In the genomic region with DNA sequence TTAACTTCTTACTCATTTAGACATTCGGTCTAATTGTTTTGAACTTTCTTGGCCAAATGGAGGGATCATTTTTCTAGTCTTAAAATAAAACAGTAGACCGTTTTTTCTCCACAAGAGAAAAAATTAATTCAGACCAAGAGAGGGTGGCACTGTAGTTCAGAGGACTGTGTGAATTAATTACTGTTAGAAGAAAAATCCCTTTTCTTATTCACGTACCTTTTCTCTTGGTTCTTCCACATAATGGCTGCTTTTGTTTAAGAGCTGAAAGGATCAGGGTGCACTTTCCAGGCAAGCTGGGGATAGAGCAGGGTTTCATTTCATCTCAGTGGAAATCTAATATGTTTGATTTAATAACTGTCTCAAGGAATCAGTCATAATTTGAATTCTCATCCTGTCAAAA, we compare ENCODE assay signal across 24 mouse cellular contexts.
"Had no signal": no experiment of that assay in that cellular context is flagged by ENCODE, and none has a peak within 500 bp of the region (broad histone marks: within the 10 kb centered on the region; RNA-seq: fewer than 3 reads in every experiment).

No protein-coding gene starts in this region.

- H3K27ac ChIP-seq: heart, adult 2 months; heart, embryonic 13.5 days; heart, embryonic 15.5 days; hindbrain, embryonic 13.5 days; hindbrain, embryonic 15.5 days; hindbrain, postnatal 0 days; layer of hippocampus, adult 2 months; limb, embryonic 13.5 days; limb, embryonic 15.5 days; liver, embryonic 12.5 days; liver, embryonic 14.5 days had no signal

- H3K4me3 ChIP-seq: heart, adult 2 months; heart, embryonic 13.5 days; heart, embryonic 15.5 days; hindbrain, embryonic 13.5 days; hindbrain, embryonic 15.5 days; layer of hippocampus, adult 2 months; limb, embryonic 13.5 days; limb, embryonic 15.5 days; liver, embryonic 12.5 days had no signal

- DNase-seq: gastrocnemius, postnatal 14 days; gastrocnemius, postnatal 36 days; heart, adult 11 months; heart, adult 2 months; heart, postnatal 14 days; heart, postnatal 36 days; kidney, adult 18-20 months; kidney, adult 8-10 months; kidney, postnatal 10 days; kidney, postnatal 25 days; kidney, postnatal 4 days; left cerebral cortex, postnatal 4 days had no signal

- ATAC-seq: hindbrain, postnatal 0 days; intestine, embryonic 16.5 days; liver, embryonic 12.5 days had no signal

- H3K4me2 ChIP-seq: heart, embryonic 11.5 days; heart, embryonic 13.5 days; heart, embryonic 15.5 days; hindbrain, embryonic 13.5 days; hindbrain, embryonic 15.5 days; limb, embryonic 13.5 days; limb, embryonic 15.5 days; liver, embryonic 12.5 days had no signal

- H3K9ac ChIP-seq: heart, embryonic 13.5 days; heart, embryonic 15.5 days; hindbrain, embryonic 13.5 days; hindbrain, embryonic 15.5 days; limb, embryonic 13.5 days; limb, embryonic 15.5 days; liver, embryonic 12.5 days; liver, embryonic 14.5 days had no signal

- H3K27me3 ChIP-seq: heart, embryonic 13.5 days; heart, embryonic 15.5 days; hindbrain, embryonic 13.5 days; hindbrain, embryonic 15.5 days; limb, embryonic 13.5 days; limb, embryonic 15.5 days; liver, embryonic 12.5 days had no signal

- H3K4me1 ChIP-seq: heart, embryonic 13.5 days; heart, embryonic 15.5 days; hindbrain, embryonic 13.5 days; hindbrain, embryonic 15.5 days; limb, embryonic 13.5 days; limb, embryonic 15.5 days; liver, embryonic 12.5 days had no signal

- H3K9me3 ChIP-seq: heart, embryonic 13.5 days; heart, embryonic 15.5 days; hindbrain, embryonic 13.5 days; hindbrain, embryonic 15.5 days; limb, embryonic 15.5 days; liver, embryonic 12.5 days had no signal

- H3K36me3 ChIP-seq: heart, embryonic 13.5 days; heart, embryonic 15.5 days; hindbrain, embryonic 13.5 days; hindbrain, embryonic 15.5 days; limb, embryonic 13.5 days; limb, embryonic 15.5 days; liver, embryonic 12.5 days had no signal
